Mouse (Mus musculus): ENCODE data around the gene Irak3.

Irak3 gene

GRCm38 (mm10) chr10:120092548-120092947 lies 109.4 kb downstream of the Irak3 start:
- DNase-seq (ENCODE audit: low spot score), result no peak
